Mouse (Mus musculus): ENCODE results near the gene Mroh9. TPM values are rescaled to one million over a fixed set of nuclear protein-coding genes. Genes with fewer than 3 reads are reported as not detected.

Mroh9 gene
- total RNA-seq, 2 experiments from 2014 or later = not detected

Other genes with a start within 250 kb of the Mroh9 start
- gene Fmo1, start 219.1 kb downstream of the Mroh9 start, total RNA-seq (2021) = 100 to 1,000 TPM; 158 to 352 TPM
- 10 to 100 TPM; 40.5 to 47.1 TPM for gene Fmo2, start 186.9 kb downstream of the Mroh9 start, total RNA-seq (2021)
- gene Fmo6, start 148.2 kb downstream of the Mroh9 start, total RNA-seq (2021) = not detected
- under 1 TPM in 1 of 2 experiments, not detected in 1; 0.13 TPM for gene Fmo3, start 101.1 kb downstream of the Mroh9 start, total RNA-seq (2021)
- gene Prrx1, start 228.0 kb upstream of the Mroh9 start, total RNA-seq (2021) = 1 to 10 TPM; 9.5 to 9.8 TPM

Measured in adrenal gland, postnatal 36 days (tissue).